Mouse (Mus musculus): ENCODE data around the gene Bpgm. TPM values are rescaled to one million over a fixed set of nuclear protein-coding genes. Genes with fewer than 3 reads are reported as not detected.
A peak's percentile ranks its signal among the peaks of the same experiment; 100 is the strongest.

Bpgm gene
- total RNA-seq (2015; ENCODE audit: low replicate concordance) = 61.6 and 83.8 TPM in 2 replicates
- 139 and 182 TPM in 2 replicates for total RNA-seq (2017; ENCODE audit: low replicate concordance)

GRCm38 (mm10) chr6:34475974-34476794 lies at the start of gene Bpgm:
Gene Bpgm (plus strand): TSS chr6:34476207.
- peak; percentile 85 for ATAC-seq (replicated peaks; ENCODE audit: low FRiP score, poor library complexity, severe bottlenecking)

- no peak for ATAC-seq (replicated peaks; ENCODE audit: low FRiP score, poor library complexity, severe bottlenecking)
Observed at GRCm38 (mm10) chr6:34439006-34439405, 37.0 kb upstream of the Bpgm start.

- ATAC-seq (replicated peaks; ENCODE audit: low FRiP score, poor library complexity, severe bottlenecking) = no peak; the same call in 1 of the 2 replicates
Observed at GRCm38 (mm10) chr6:34441556-34442257, 34.3 kb upstream of the Bpgm start.

GRCm38 (mm10) chr6:34443791-34444190 lies 32.2 kb upstream of the Bpgm start:
- no peak for ATAC-seq (replicated peaks; ENCODE audit: low FRiP score, poor library complexity, severe bottlenecking)

- ATAC-seq (replicated peaks; ENCODE audit: low FRiP score, poor library complexity, severe bottlenecking) = peak; percentile 90
Observed at GRCm38 (mm10) chr6:34447961-34448360, 28.0 kb upstream of the Bpgm start.

- ATAC-seq (replicated peaks; ENCODE audit: low FRiP score, poor library complexity, severe bottlenecking) = no peak
Observed at GRCm38 (mm10) chr6:34448696-34449095, 27.3 kb upstream of the Bpgm start.

GRCm38 (mm10) chr6:34452963-34453770 lies 22.8 kb upstream of the Bpgm start:
- no peak for ATAC-seq (replicated peaks; ENCODE audit: low FRiP score, poor library complexity, severe bottlenecking)

GRCm38 (mm10) chr6:34459456-34459855 lies 16.6 kb upstream of the Bpgm start:
- ATAC-seq (replicated peaks; ENCODE audit: low FRiP score, poor library complexity, severe bottlenecking) = no peak

- no peak for ATAC-seq (replicated peaks; ENCODE audit: low FRiP score, poor library complexity, severe bottlenecking)
Observed at GRCm38 (mm10) chr6:34460651-34461050, 15.4 kb upstream of the Bpgm start.

GRCm38 (mm10) chr6:34463582-34463981 lies 12.4 kb upstream of the Bpgm start:
- no peak for ATAC-seq (replicated peaks; ENCODE audit: low FRiP score, poor library complexity, severe bottlenecking)

GRCm38 (mm10) chr6:34471434-34472110 lies 4.4 kb upstream of the Bpgm start:
- ATAC-seq (replicated peaks; ENCODE audit: low FRiP score, poor library complexity, severe bottlenecking) = peak; percentile 73

GRCm38 (mm10) chr6:34473346-34473745 lies 2.7 kb upstream of the Bpgm start:
- ATAC-seq (replicated peaks; ENCODE audit: low FRiP score, poor library complexity, severe bottlenecking) = no peak

- ATAC-seq (replicated peaks; ENCODE audit: low FRiP score, poor library complexity, severe bottlenecking) = no peak
Observed at GRCm38 (mm10) chr6:34474031-34474430, 2.0 kb upstream of the Bpgm start.

GRCm38 (mm10) chr6:34475391-34475790 lies 616 bp upstream of the Bpgm start:
- ATAC-seq (replicated peaks; ENCODE audit: low FRiP score, poor library complexity, severe bottlenecking) = 0 out of 2 replicates have a peak, but pooled peaks have one; percentile 10

GRCm38 (mm10) chr6:34478036-34478435 lies 2.0 kb downstream of the Bpgm start:
- no peak for ATAC-seq (replicated peaks; ENCODE audit: low FRiP score, poor library complexity, severe bottlenecking)

- ATAC-seq (replicated peaks; ENCODE audit: low FRiP score, poor library complexity, severe bottlenecking) = peak; percentile 40
Observed at GRCm38 (mm10) chr6:34478677-34479360, 2.8 kb downstream of the Bpgm start.

GRCm38 (mm10) chr6:34479531-34479930 lies 3.5 kb downstream of the Bpgm start:
- no peak for ATAC-seq (replicated peaks; ENCODE audit: low FRiP score, poor library complexity, severe bottlenecking)

- no peak for ATAC-seq (replicated peaks; ENCODE audit: low FRiP score, poor library complexity, severe bottlenecking)
Observed at GRCm38 (mm10) chr6:34480749-34481148, 4.7 kb downstream of the Bpgm start.

- ATAC-seq (replicated peaks; ENCODE audit: low FRiP score, poor library complexity, severe bottlenecking) = no peak
Observed at GRCm38 (mm10) chr6:34481349-34481748, 5.3 kb downstream of the Bpgm start.
